Mouse (Mus musculus) liver, postnatal 0 days (tissue): ENCODE results near the gene Evi2a. TPM values are rescaled to one million over a fixed set of nuclear protein-coding genes. Genes with fewer than 3 reads are reported as not detected.
A peak's percentile ranks its signal among the peaks of the same experiment; 100 is the strongest.

Experiments
- ATAC-seq: fragments of 200-750 bp; cut with Nextera tagmentation; 2 replicates; pipeline ENCODE4 v1.8.0; 2017; ENCODE audit warnings: mild to moderate bottlenecking, moderate library complexity
- DNase-seq: peaks from one replicate; pipeline ENCODE4 v3.0.0-alpha.2; 2016
- H3K27ac ChIP-seq: fragments of 300-500 bp; sonication (generic); 2 replicates; pipeline ENCODE4 v1.5.1; 2014; ENCODE audit warnings: antibody characterized with exemption, moderate library complexity, mild to moderate bottlenecking, low read depth
- H3K27me3 ChIP-seq: fragments of 300-500 bp; sonication (generic); 2 replicates; pipeline ENCODE4 v1.6.1; 2014; ENCODE audit warnings: low read length, control low read depth, mixed read lengths; ENCODE audit not compliant: insufficient read depth
- H3K36me3 ChIP-seq: fragments of 300-500 bp; sonication (generic); replicated peaks from 2 replicates; pipeline ENCODE4 v1.6.1; 2014; ENCODE audit warnings: mild to moderate bottlenecking, control low read depth, low read length, moderate library complexity, mixed read lengths; ENCODE audit not compliant: insufficient read depth
- H3K4me1 ChIP-seq: fragments of 300-500 bp; sonication (generic); 2 replicates; pipeline ENCODE4 v1.6.1; 2014; ENCODE audit warnings: antibody characterized with exemption, mild to moderate bottlenecking, control low read depth; ENCODE audit not compliant: insufficient read depth
- H3K4me2 ChIP-seq: fragments of 300-500 bp; sonication (generic); 2 replicates; pipeline ENCODE4 v1.6.1; 2014; ENCODE audit warnings: low read depth, mild to moderate bottlenecking, low read length, moderate library complexity, mixed read lengths
- H3K4me3 ChIP-seq: fragments of 300-500 bp; sonication (generic); 2 replicates; pipeline ENCODE4 v1.5.1; 2014; ENCODE audit warnings: low read depth, low read length
- H3K9ac ChIP-seq: fragments of 300-500 bp; sonication (generic); replicated peaks from 2 replicates; pipeline ENCODE4 v1.6.1; 2014; ENCODE audit warnings: mild to moderate bottlenecking, moderate library complexity
- H3K9me3 ChIP-seq: fragments of 300-500 bp; sonication (generic); 2 replicates; pipeline ENCODE4 v1.6.1; 2016; ENCODE audit warnings: mild to moderate bottlenecking, control low read depth, low read length, mixed read lengths
- CTCF ChIP-seq: sonication (generic); IDR thresholded peaks from 2 replicates; pipeline ENCODE4 v1.5.1; 2016; ENCODE audit warnings: antibody characterized with exemption, low read depth
- EP300 ChIP-seq: IDR thresholded peaks from 2 replicates; pipeline ENCODE4 v1.6.1; 2016; ENCODE audit warnings: antibody characterized with exemption, low read depth, mild to moderate bottlenecking
- WGBS: fragments of 180-500 bp; shearing (Covaris S2); extraction: QIAGEN DNeasy Blood & Tissue Kit; methylation state at CpG from one replicate; pipeline ENCODE4 v1.1.7; 2014; ENCODE audit not compliant: insufficient replicate concordance; 5-methylcytosine and 5-hydroxymethylcytosine counted together
- polyA plus RNA-seq: library from polyadenylated mRNA; unstranded; fragments of >200 nt; fragmentation: Nextera tagmentation; extraction: Ambion mirVana; gene quantifications from 2 replicates; pipeline ENCODE4 v1.2.1, GENCODE M21; 2015

Evi2a gene
- polyA plus RNA-seq, 1 experiment from 2014 or later: 6.7 TPM

DNA sequence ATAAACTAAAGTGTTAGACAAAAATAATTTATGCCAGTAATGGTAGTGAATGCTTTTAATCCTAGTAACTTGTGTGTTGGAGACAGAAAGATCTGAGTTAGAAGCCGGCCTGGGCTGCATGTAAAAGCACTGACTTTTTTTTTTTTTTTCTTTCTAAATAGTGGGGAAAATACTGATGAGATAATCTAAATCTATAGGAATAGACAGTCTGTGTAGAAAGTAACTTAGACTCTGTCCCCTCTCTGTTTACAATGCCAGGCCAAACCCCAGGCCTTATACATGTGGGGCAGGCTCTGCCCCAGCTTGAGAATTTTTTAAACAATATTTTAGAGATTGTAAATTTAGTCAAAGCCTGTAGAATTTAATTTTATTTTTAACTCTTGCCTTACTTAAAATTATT is 7.5 kb downstream of the Evi2a start:
- TF ChIP-seq CTCF (no peak), EP300 (no peak)
- H3K36me3 ChIP-seq: no peaks in the 10 kb centered on the region
- no peaks in the 10 kb centered on the region for H3K27me3 ChIP-seq
- H3K9ac ChIP-seq: no peak overlapping the region
- H3K4me2 ChIP-seq: peak overlapping the region; percentile 5; the same call in 1 of the 2 replicates
- DNase-seq (no peak), ATAC-seq (no peak)
- no peak overlapping the region for H3K27ac ChIP-seq
- 15% methylated on average over 1 of the region's 1 CpGs for WGBS
- H3K4me1 ChIP-seq: peaks cover 31% of the 10 kb centered on the region; the same call in 1 of the 2 replicates
- H3K4me3 ChIP-seq: peak overlapping the region; percentile 33
- no peaks in the 10 kb centered on the region for H3K9me3 ChIP-seq

DNA sequence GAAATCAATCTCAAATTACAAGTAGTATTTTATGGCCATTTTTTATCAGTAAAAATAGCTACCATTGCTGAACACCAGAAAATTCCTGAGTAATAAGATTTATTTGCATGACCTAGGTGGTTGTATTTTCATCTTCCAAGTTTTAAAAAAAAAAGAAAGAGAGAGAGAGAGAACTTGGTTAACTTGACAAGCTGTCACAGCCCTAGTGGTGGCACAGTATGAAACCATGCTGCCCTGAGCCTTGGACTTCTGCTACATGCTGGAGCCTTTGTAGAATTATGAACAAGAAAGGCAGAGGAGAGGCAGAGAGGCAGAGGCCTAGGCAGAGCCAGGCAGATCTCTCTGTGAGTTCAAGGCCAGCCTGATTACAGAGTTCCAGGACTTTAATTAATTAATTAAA is 8.5 kb downstream of the Evi2a start:
- no peak for TF ChIP-seq CTCF
- TF ChIP-seq EP300: no peak
- peak overlapping the region; percentile 33; the same call in 1 of the 2 replicates for H3K4me3 ChIP-seq

DNA sequence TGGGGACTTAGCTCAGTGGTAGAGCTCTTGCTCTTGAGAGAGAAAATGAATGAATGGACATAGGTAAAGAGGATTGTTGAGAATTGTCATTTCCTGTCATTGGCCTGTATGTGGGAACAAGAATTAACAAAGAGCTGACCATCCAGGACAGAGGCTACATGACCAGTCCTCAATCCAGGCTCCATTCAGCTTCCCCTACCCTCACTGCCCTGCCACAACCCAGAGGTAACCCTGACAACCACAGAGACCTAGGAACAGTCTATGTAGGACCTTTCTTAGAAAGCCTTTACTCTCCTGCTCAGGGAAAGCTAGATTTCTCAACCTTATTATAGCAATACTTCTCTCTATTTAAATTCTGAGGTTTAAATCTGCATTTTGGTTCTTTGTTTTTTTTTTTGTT is 9.6 kb downstream of the Evi2a start:
- TF ChIP-seq CTCF (no peak), EP300 (no peak)
- Histone ChIP-seq H3K36me3 (peaks cover 4% of the 10 kb centered on the region; the same call in 1 of the 2 replicates), H3K27me3 (no peaks in the 10 kb centered on the region), H3K27ac (peak overlapping the region; percentile 46; the same call in 1 of the 2 replicates), H3K9ac (no peak overlapping the region), H3K4me2 (peak overlapping the region; percentile 52), H3K9me3 (no peaks in the 10 kb centered on the region), H3K4me3 (0 out of 2 replicates have a peak overlapping the region, but pooled peaks have one; percentile 6), H3K4me1 (peaks cover 26% of the 10 kb centered on the region; the same call in 1 of the 2 replicates)
- DNase-seq: no peak
- peak; percentile 59 for ATAC-seq

More for the DNA sequence above, 8.5 kb downstream of the Evi2a start:
- Histone ChIP-seq H3K9me3 (no peaks in the 10 kb centered on the region), H3K36me3 (no peaks in the 10 kb centered on the region), H3K27me3 (no peaks in the 10 kb centered on the region), H3K4me1 (peaks cover 31% of the 10 kb centered on the region; the same call in 1 of the 2 replicates), H3K27ac (peak overlapping the region; percentile 46; the same call in 1 of the 2 replicates), H3K4me2 (peak overlapping the region; percentile 52), H3K9ac (no peak overlapping the region)
- DNase-seq (no peak), ATAC-seq (no peak)

DNA sequence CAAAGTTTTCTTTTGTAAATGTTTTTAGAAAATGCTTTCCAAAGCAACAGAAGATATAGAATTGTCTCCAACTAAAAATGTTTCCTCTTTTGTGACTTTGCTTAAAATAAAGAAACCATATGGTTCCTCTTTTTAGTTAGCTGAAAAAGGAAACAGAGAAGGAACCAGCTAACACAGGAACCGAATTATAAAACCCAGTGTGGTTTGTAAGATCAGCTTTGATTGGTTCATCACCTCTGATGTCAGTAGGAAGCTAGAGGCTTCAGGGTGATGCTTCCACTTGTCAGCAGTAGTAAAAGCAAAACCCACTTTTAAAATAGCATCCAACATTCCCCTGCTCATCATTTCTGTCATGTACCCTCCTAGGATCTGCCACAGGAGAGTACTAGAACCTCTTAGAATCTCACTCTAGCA is 10.5 kb downstream of the Evi2a start:
- peak overlapping the region; percentile 31 for H3K4me3 ChIP-seq
- DNase-seq (no peak), ATAC-seq (no peak; the same call in 1 of the 2 replicates)
- 25% methylated on average over 1 of the region's 1 CpGs for WGBS
- H3K9ac ChIP-seq: peak overlapping the region; percentile 38; the same call in 1 of the 2 replicates
- TF ChIP-seq CTCF: no peak
- no peak for TF ChIP-seq EP300
- no peaks in the 10 kb centered on the region for H3K9me3 ChIP-seq
- peaks cover 25% of the 10 kb centered on the region; the same call in 1 of the 2 replicates for H3K4me1 ChIP-seq
- peak overlapping the region; percentile 56 for H3K4me2 ChIP-seq
- peak overlapping the region; percentile 74; the same call in 1 of the 2 replicates for H3K27ac ChIP-seq
- H3K27me3 ChIP-seq: no peaks in the 10 kb centered on the region
- peaks cover 12% of the 10 kb centered on the region; the same call in 1 of the 2 replicates for H3K36me3 ChIP-seq

DNA sequence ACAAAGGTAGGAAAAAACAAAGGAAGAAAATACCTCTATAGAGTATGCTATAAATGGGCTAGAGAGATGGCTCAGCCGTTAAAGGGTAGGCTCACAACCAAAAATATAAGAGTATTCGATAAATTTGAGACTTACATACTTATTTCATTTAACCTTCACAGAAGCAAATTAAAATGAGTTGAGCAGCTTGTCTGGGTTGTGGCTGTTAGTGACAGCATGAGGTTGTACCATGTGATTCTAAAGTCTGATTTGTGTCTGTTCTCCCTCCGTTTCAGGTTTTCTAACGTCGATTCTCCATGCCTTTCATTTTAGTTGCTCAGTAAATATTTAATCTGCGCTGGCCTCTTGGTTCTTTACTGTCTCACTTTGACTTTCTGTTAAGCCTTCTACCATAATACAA is 11.1 kb downstream of the Evi2a start:
- DNase-seq: no peak
- peak overlapping the region; percentile 38 for H3K9ac ChIP-seq
- no peaks in the 10 kb centered on the region for H3K9me3 ChIP-seq
- TF ChIP-seq EP300 (no peak), CTCF (no peak)
- peaks cover 12% of the 10 kb centered on the region; the same call in 1 of the 2 replicates for H3K36me3 ChIP-seq
- 46% methylated on average over 6 of the region's 6 CpGs for WGBS
- ATAC-seq: no peak
- peaks cover 21% of the 10 kb centered on the region; the same call in 1 of the 2 replicates for H3K4me1 ChIP-seq
- H3K4me2 ChIP-seq: peak overlapping the region; percentile 56
- peak overlapping the region; percentile 74 for H3K27ac ChIP-seq
- peak overlapping the region; percentile 31 for H3K4me3 ChIP-seq
- H3K27me3 ChIP-seq: no peaks in the 10 kb centered on the region

DNA sequence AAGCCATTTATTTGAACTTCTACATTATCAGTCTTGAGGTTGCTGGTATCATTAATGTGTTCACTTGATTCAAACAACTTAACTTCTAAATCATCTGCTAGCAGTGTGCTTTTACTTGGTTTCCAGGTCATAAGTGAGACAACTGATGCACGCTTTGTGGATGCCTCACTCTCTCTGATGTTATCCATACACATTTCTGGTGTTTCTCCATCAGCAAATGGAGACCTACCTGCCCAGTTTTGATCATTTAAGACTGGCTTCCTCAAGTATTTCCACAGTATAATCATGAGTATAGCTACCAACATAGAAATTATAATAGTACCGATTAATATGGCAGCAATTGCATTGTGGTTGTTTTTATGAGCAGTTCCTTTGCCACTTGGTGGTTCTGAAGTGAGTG is 14.6 kb downstream of the Evi2a start:
- no peak for TF ChIP-seq CTCF
- TF ChIP-seq EP300: no peak
- peaks cover 12% of the 10 kb centered on the region; the same call in 1 of the 2 replicates for H3K4me1 ChIP-seq
- H3K9ac ChIP-seq: no peak overlapping the region
- 86% methylated on average over 2 of the region's 2 CpGs for WGBS
- no peak for ATAC-seq
- peaks cover 17% of the 10 kb centered on the region for H3K36me3 ChIP-seq
- no peak overlapping the region for H3K4me3 ChIP-seq
- no peak overlapping the region for H3K27ac ChIP-seq
- no peak for DNase-seq
- H3K27me3 ChIP-seq: no peaks in the 10 kb centered on the region
- no peak overlapping the region for H3K4me2 ChIP-seq
- H3K9me3 ChIP-seq: no peaks in the 10 kb centered on the region

DNA sequence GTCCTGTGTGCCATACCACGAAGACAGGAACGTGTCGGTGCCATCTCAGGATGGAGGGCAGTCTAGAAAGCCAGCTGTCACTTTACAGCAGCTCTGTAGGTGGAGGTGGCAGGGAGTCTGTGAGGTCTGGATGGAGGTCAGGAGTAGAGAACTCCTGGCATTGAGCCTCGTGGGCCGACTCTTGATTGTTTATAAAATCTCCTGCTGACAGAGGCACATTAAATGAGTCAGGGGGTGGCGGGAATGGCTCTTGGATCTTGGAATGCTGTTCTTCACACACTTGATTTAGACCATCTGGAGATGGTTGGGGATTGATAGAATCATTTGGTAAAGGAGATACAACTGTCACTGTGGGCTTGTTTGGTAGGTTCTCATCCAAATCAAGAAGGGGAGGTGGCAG is 15.1 kb downstream of the Evi2a start:
- DNase-seq (no peak), ATAC-seq (no peak)
- Histone ChIP-seq H3K27me3 (no peaks in the 10 kb centered on the region), H3K4me1 (peaks cover 11% of the 10 kb centered on the region; the same call in 1 of the 2 replicates), H3K36me3 (peaks cover 17% of the 10 kb centered on the region), H3K4me2 (no peak overlapping the region), H3K27ac (no peak overlapping the region), H3K4me3 (no peak overlapping the region), H3K9ac (no peak overlapping the region), H3K9me3 (no peaks in the 10 kb centered on the region)
- TF ChIP-seq EP300 (no peak), CTCF (no peak)
- WGBS: 77% methylated on average over 6 of the region's 6 CpGs
